Mouse (Mus musculus) CH12.LX (cell line): ENCODE measurements around the gene Kit. TPM values are rescaled to one million over a fixed set of nuclear protein-coding genes. Genes with fewer than 3 reads are reported as not detected.

ENCODE experiments used
- DNase-seq: peaks from one replicate; pipeline ENCODE4 v3.0.0-alpha.2; 2013; ENCODE audit errors: extremely low read depth
- H3K27ac ChIP-seq: 2 replicates; pipeline ENCODE4 v1.5.1; 2012; ENCODE audit warnings: low read depth, mild to moderate bottlenecking, control low read depth, moderate library complexity; ENCODE audit not compliant: insufficient read depth
- H3K27me3 ChIP-seq: replicated peaks from 2 replicates; pipeline ENCODE3; 2012; ENCODE audit warnings: inconsistent platforms
- H3K36me3 ChIP-seq, 2 experiments: replicated peaks in 1 of 2; 2 replicates each; pipeline versions ENCODE3 to v1.6.1; 2012; ENCODE audit warnings: inconsistent platforms in 1 of 2, low read length in 1 of 2, mild to moderate bottlenecking in 1 of 2, mixed read lengths in 1 of 2, moderate library complexity in 1 of 2; ENCODE audit not compliant: control insufficient read depth in 1 of 2, insufficient read depth in 1 of 2
- H3K4me1 ChIP-seq, 2 experiments: 2 replicates each; pipeline ENCODE4 v1.6.1; 2012; ENCODE audit warnings: inconsistent platforms in 1 of 2, moderate library complexity in 1 of 2; ENCODE audit not compliant: insufficient read depth in 2 of 2, control insufficient read depth in 1 of 2
- H3K4me2 ChIP-seq: 2 replicates; pipeline ENCODE4 v1.6.1; 2012; ENCODE audit warnings: low read depth, mild to moderate bottlenecking, control low read depth; ENCODE audit not compliant: poor library complexity, insufficient read depth, severe bottlenecking
- H3K4me3 ChIP-seq, 3 experiments: fragments of 150-350 bp in 1 of 3; sonication (generic) in 1 of 3; replicated peaks in 1 of 3; 2 replicates each; pipeline versions ENCODE3 to v1.5.1; 2011 to 2012; ENCODE audit warnings: low read depth in 2 of 3, low read length in 2 of 3, mild to moderate bottlenecking in 2 of 3, moderate library complexity in 2 of 3, control low read depth in 1 of 3, improper control_type of control experiment in 1 of 3, inconsistent platforms in 1 of 3, mixed read lengths in 1 of 3; ENCODE audit not compliant: poor library complexity in 1 of 3
- H3K79me2 ChIP-seq: replicated peaks from 2 replicates; pipeline ENCODE4 v1.6.1; 2012; ENCODE audit warnings: mild to moderate bottlenecking, moderate library complexity; ENCODE audit not compliant: control insufficient read depth, poor library complexity, insufficient read depth, severe bottlenecking; ENCODE audit errors: extremely low read depth
- H3K9ac ChIP-seq: 2 replicates; pipeline ENCODE4 v1.6.1; 2012; ENCODE audit warnings: low read depth, mild to moderate bottlenecking, control low read depth, moderate library complexity; ENCODE audit not compliant: insufficient read depth
- H3K9me3 ChIP-seq: replicated peaks from 2 replicates; pipeline ENCODE3; 2012; ENCODE audit warnings: low read length, inconsistent platforms, mixed read lengths
- BHLHE40 ChIP-seq: IDR thresholded peaks from 2 replicates; pipeline ENCODE4 v1.6.1; 2011; ENCODE audit warnings: mild to moderate bottlenecking, low read depth, low read length, improper control_type of control experiment
- CHD2 ChIP-seq: IDR thresholded peaks from 2 replicates; pipeline ENCODE4 v1.6.1; 2011; ENCODE audit warnings: low read length, improper control_type of control experiment
- ELF1 ChIP-seq: IDR thresholded peaks from 2 replicates; pipeline ENCODE4 v1.6.1; 2014; ENCODE audit warnings: low read depth, mild to moderate bottlenecking, inconsistent platforms, low read length, improper control_type of control experiment
- ETS1 ChIP-seq: conservative IDR thresholded peaks from 2 replicates; pipeline ENCODE4 v1.6.1; 2012; ENCODE audit warnings: low read depth, mild to moderate bottlenecking, inconsistent platforms, low read length, improper control_type of control experiment, moderate library complexity
- GABPA ChIP-seq: IDR thresholded peaks from 2 replicates; pipeline ENCODE4 v1.6.1; 2012; ENCODE audit warnings: low read depth, low read length, improper control_type of control experiment, inconsistent platforms; ENCODE audit not compliant: insufficient replicate concordance
- HCFC1 ChIP-seq: IDR thresholded peaks from 2 replicates; pipeline ENCODE4 v1.6.1; 2012; ENCODE audit warnings: low read depth, mild to moderate bottlenecking, inconsistent platforms, low read length, improper control_type of control experiment
- JUN ChIP-seq: IDR thresholded peaks from 2 replicates; pipeline ENCODE4 v1.6.1; 2011; ENCODE audit warnings: low read depth, mild to moderate bottlenecking, low read length, improper control_type of control experiment, moderate library complexity; ENCODE audit not compliant: insufficient read depth
- JUND ChIP-seq: conservative IDR thresholded peaks from 2 replicates; pipeline ENCODE4 v1.6.1; 2011; ENCODE audit warnings: low read depth, low read length, improper control_type of control experiment
- KAT2A ChIP-seq: IDR thresholded peaks from 2 replicates; pipeline ENCODE4 v1.6.1; 2012; ENCODE audit warnings: low read length, improper control_type of control experiment, inconsistent platforms; ENCODE audit not compliant: insufficient replicate concordance
- MAFK ChIP-seq: IDR thresholded peaks from 2 replicates; pipeline ENCODE4 v1.6.1; 2011; ENCODE audit warnings: low read length, improper control_type of control experiment; ENCODE audit not compliant: insufficient replicate concordance
- MAX ChIP-seq: IDR thresholded peaks from 2 replicates; pipeline ENCODE4 v1.6.1; 2011; ENCODE audit warnings: low read length, improper control_type of control experiment
- MAZ ChIP-seq: IDR thresholded peaks from 2 replicates; pipeline ENCODE4 v1.6.1; 2012; ENCODE audit warnings: low read depth, mild to moderate bottlenecking, inconsistent platforms, low read length, improper control_type of control experiment, moderate library complexity
- MXI1 ChIP-seq: IDR thresholded peaks from 2 replicates; pipeline ENCODE4 v1.6.1; 2011; ENCODE audit warnings: mild to moderate bottlenecking, low read depth, low read length, improper control_type of control experiment
- NELFE ChIP-seq: IDR thresholded peaks from 2 replicates; pipeline ENCODE4 v1.6.1; 2011; ENCODE audit warnings: low read depth, low read length, improper control_type of control experiment
- NRF1 ChIP-seq: IDR thresholded peaks from 2 replicates; pipeline ENCODE4 v1.6.1; 2014; ENCODE audit warnings: low read depth, mild to moderate bottlenecking, inconsistent platforms, low read length, improper control_type of control experiment, moderate library complexity
- POLR2AphosphoS2 ChIP-seq: IDR thresholded peaks from 2 replicates; pipeline ENCODE4 v1.6.1; 2011; ENCODE audit warnings: low read depth, low read length, improper control_type of control experiment
- RAD21 ChIP-seq: IDR thresholded peaks from 2 replicates; pipeline ENCODE4 v1.6.1; 2011; ENCODE audit warnings: low read depth, mild to moderate bottlenecking, low read length, improper control_type of control experiment, moderate library complexity
- RCOR1 ChIP-seq: conservative IDR thresholded peaks from 2 replicates; pipeline ENCODE4 v1.6.1; 2012; ENCODE audit warnings: low read depth, mild to moderate bottlenecking, inconsistent platforms, low read length, improper control_type of control experiment
- SMC3 ChIP-seq: IDR thresholded peaks from 2 replicates; pipeline ENCODE4 v1.6.1; 2011; ENCODE audit warnings: low read depth, low read length, improper control_type of control experiment
- UBTF ChIP-seq: IDR thresholded peaks from 2 replicates; pipeline ENCODE4 v1.6.1; 2012; ENCODE audit warnings: low read depth, mild to moderate bottlenecking, inconsistent platforms, low read length, improper control_type of control experiment, moderate library complexity
- ZC3H11A ChIP-seq: IDR thresholded peaks from 2 replicates; pipeline ENCODE4 v1.6.1; 2012; ENCODE audit warnings: low read depth, mild to moderate bottlenecking, inconsistent platforms, low read length, improper control_type of control experiment
- ZKSCAN1 ChIP-seq: IDR thresholded peaks from 2 replicates; pipeline ENCODE4 v1.6.1; 2012; ENCODE audit warnings: low read depth, inconsistent platforms, low read length, improper control_type of control experiment, borderline replicate concordance
- ZMIZ1 ChIP-seq: IDR thresholded peaks from 2 replicates; pipeline ENCODE4 v1.6.1; 2012; ENCODE audit warnings: low read depth, mild to moderate bottlenecking, inconsistent platforms, low read length, improper control_type of control experiment
- ZNF384 ChIP-seq: IDR thresholded peaks from 2 replicates; pipeline ENCODE4 v1.6.1; 2012; ENCODE audit warnings: low read depth, low read length, improper control_type of control experiment, inconsistent platforms
- dilution Hi-C: fragments of 300-500 bp; cut with MboI; formaldehyde crosslinking; loops from 2 replicates; pipeline ENCODE4 v1.14.3; 2020; ENCODE audit warnings: low sequenced_read_pairs; ENCODE audit not compliant: extremely low pct_unique_long_range_greater_than_20kb, extremely low pct_ligation_motif_present
- in situ Hi-C: fragments of 300-500 bp; cut with MboI; formaldehyde crosslinking; loops from 3 replicates; pipeline ENCODE4 v1.14.3; 2019; ENCODE audit warnings: low sequenced_read_pairs, low pct_ligation_motif_present, low pct_unique_long_range_greater_than_20kb, mixed read lengths
- polyA plus RNA-seq: library from polyadenylated mRNA; unstranded; fragments of >175 nt; gene quantifications from 2 replicates; pipeline ENCODE4 v1.2.1, GENCODE M21; 2012; ENCODE audit warnings: low read depth; ENCODE audit not compliant: insufficient read length
- total RNA-seq, 2 experiments: library from RNA; depleted of rRNA; stranded (reverse); fragments of 300-350 nt in 1 of 2; fragments of >200 nt in 1 of 2; gene quantifications; 2 replicates each; pipeline ENCODE4 v1.2.3; 2012 to 2014

Kit gene
- total and polyA plus RNA-seq, 3 experiments, result 0.13 to 0.64 TPM; not detected in 1

DNA sequence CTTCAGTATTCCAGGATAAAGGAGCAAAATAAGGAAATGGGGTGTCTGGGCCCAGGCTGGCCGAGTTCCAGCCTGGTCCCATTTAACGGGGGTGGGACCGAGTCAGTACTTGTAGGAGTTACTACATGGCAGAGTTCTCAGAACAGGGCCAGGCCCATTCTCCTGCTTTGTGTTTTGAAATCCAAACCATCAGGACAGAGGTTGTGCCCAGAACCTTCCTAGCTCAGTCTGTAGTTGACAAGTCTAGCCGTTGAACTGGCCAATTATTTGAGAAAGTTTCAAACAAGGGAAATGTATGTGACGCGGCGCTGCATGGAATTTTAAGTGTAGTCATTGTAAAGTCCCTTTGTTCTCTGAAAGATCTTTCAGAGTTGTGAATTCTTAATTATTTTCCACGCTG, 75.8 kb downstream of the Kit start:
- H3K27ac ChIP-seq, result no peak overlapping the region
- TF ChIP-seq HCFC1 (no peak), MAZ (no peak), MAX (no peak), JUND (no peak), ETS1 (no peak), MXI1 (no peak)

DNA sequence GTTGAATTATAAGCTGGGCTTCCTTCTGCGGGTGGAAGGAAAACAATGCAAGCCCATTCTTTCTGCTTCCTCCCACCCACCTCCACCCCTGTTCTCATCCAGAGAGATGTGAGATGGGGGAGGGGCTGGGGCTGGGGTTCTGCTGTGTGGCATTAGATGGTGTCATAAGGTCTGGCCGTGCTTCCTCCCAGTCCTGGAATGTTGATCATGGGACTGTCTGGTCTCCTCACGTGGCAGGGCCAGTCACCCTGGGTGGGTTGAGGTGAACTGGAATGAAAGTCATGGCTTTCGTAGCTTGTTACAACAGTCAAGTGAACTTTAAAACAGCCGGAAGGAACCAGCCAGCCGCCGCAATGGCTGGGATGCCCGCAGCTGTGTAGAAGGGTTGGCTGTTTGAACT, 78.7 kb downstream of the Kit start:
- in situ Hi-C loops, result no loop called here
- Histone ChIP-seq H3K9me3 (peaks cover 30% of the 10 kb centered on the region), H3K27me3 (no peaks in the 10 kb centered on the region), H3K9ac (no peak overlapping the region), H3K36me3 (no peaks in the 10 kb centered on the region), H3K27ac (no peak overlapping the region), H3K4me1 (no peaks in the 10 kb centered on the region), H3K4me2 (no peak overlapping the region), H3K79me2 (no peaks in the 10 kb centered on the region), H3K4me3 (no peak overlapping the region)
- dilution Hi-C loops, result no loop called here
- TF ChIP-seq NRF1 (no peak), JUND (no peak), ETS1 (no peak), RCOR1 (no peak), CHD2 (no peak), GABPA (no peak), POLR2AphosphoS2 (no peak), ZMIZ1 (no peak), ELF1 (no peak)
- no peak for DNase-seq

More for the DNA sequence above, 75.8 kb downstream of the Kit start:
- no peaks in the 10 kb centered on the region for H3K79me2 ChIP-seq
- no peaks in the 10 kb centered on the region for H3K36me3 ChIP-seq
- H3K4me3 ChIP-seq, result no peak overlapping the region
- no peak overlapping the region for H3K9ac ChIP-seq
- no peaks in the 10 kb centered on the region for H3K27me3 ChIP-seq
- no peak overlapping the region for H3K4me2 ChIP-seq
- in situ Hi-C loops (no loop called here), dilution Hi-C loops (no loop called here)
- no peaks in the 10 kb centered on the region for H3K4me1 ChIP-seq
- peaks cover 32% of the 10 kb centered on the region for H3K9me3 ChIP-seq
- no peak for DNase-seq

DNA sequence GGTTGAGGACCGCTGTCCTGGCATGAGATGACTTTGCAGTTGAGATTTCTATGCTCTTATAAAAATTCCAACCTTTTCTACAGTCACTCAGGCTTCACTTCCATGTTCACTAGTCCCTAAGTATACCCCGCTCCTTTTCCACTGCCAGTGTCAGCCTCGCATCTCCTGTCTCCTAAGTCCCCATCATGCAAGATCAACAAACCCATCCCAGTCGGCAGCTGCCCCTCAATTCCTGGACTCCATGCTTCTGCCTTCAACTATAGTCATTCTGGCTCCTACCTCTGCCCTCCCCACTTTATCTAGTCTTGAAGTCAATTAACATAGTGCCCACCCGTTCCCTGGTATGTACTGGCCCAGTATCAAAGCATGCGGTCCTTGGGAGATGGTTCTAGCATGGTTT, 83.9 kb downstream of the Kit start:
- Histone ChIP-seq H3K36me3 (peaks cover 0 to 2% of the 10 kb centered on the region in 2 experiments), H3K27me3 (no peaks in the 10 kb centered on the region), H3K4me2 (no peak overlapping the region), H3K9ac (no peak overlapping the region), H3K4me3 (no peak overlapping the region), H3K79me2 (no peaks in the 10 kb centered on the region), H3K4me1 (no peaks in the 10 kb centered on the region; a peak in 1 of 4 replicates), H3K27ac (no peak overlapping the region), H3K9me3 (peaks cover 35% of the 10 kb centered on the region)
- in situ Hi-C loops (no loop called here), dilution Hi-C loops (no loop called here)
- TF ChIP-seq KAT2A, result no peak
- no peak for TF ChIP-seq JUN
- no peak for TF ChIP-seq ZMIZ1
- no peak for TF ChIP-seq SMC3
- TF ChIP-seq ZKSCAN1, result no peak
- no peak for TF ChIP-seq ETS1
- no peak for TF ChIP-seq NELFE
- no peak for TF ChIP-seq ZC3H11A
- no peak for TF ChIP-seq MAFK
- TF ChIP-seq RAD21, result no peak
- no peak for TF ChIP-seq POLR2AphosphoS2
- no peak for TF ChIP-seq BHLHE40
- no peak for TF ChIP-seq ELF1
- no peak for TF ChIP-seq UBTF
- no peak for TF ChIP-seq ZNF384
- no peak for TF ChIP-seq NRF1
- TF ChIP-seq MAX, result no peak
- DNase-seq, result no peak
